Mouse (Mus musculus) cerebellum, adult 8-10 months (tissue): ENCODE data around the gene Defb23.
"Not testable (repeated sequence)": the region's sequence is repeated elsewhere in the genome, so short reads cannot be mapped to it uniquely, and the experiment has no call there.

ENCODE experiments used
- DNase-seq: peaks from one replicate; pipeline ENCODE4 v3.0.0; 2022

Defb23 gene

GRCm38 (mm10) chr2:152436983-152437860, 27.2 kb downstream of the Defb23 start:
- DNase-seq, result peak; percentile 87

- no peak for DNase-seq
Observed at GRCm38 (mm10) chr2:152436405-152436901, 28.0 kb downstream of the Defb23 start.

DNA sequence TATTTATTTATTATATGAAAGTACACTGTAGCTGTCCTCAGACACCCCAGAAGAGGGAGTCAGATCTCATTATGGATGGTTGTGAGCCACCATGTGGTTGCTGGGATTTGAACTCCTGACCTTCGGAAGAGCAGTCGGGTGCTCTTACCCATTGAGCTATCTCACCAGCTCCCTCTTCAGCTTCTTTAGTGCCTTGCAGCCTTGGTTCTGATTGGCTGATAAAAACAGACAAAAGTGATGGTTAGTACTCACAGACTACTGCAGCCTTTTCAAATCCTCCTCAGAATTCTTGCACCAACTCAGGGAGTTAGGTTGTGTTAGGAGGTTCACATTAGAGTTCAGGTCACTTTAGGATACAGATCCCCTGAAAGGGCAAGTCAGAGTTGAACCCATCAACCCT, 35.9 kb downstream of the Defb23 start:
- not testable (repeated sequence) for DNase-seq

GRCm38 (mm10) chr2:152427493-152427892, 36.9 kb downstream of the Defb23 start:
- no peak for DNase-seq

DNA sequence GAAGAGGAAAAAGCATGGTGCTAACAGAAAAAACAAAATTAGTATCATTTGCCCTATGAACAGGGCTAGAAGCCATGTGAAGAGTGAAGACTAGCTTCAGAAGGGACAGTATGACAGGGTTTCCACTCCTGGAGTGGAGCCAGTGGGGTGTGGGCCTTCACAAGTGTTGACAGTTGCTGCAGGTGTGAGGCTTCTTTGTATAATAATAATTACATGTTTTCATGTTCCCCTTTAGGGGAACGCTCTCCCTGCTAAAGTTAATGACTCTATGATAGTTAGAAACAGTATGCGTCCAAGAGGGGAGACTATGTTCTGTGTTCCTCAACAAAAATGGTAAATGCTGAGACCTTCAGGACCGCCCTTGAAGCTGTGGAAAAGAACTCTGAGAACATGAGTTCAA, 48.6 kb downstream of the Defb23 start:
- no peak for DNase-seq

- no peak for DNase-seq
Observed at GRCm38 (mm10) chr2:152415287-152415686, 49.1 kb downstream of the Defb23 start, which contains the start of gene 6820408C15Rik. Gene 6820408C15Rik (plus strand): TSS chr2:152415587.

- DNase-seq, result peak; percentile 85
Observed at GRCm38 (mm10) chr2:152414591-152415165, 49.7 kb downstream of the Defb23 start, which contains the start of gene Zcchc3. Gene Zcchc3 (minus strand): TSS chr2:152415027.

GRCm38 (mm10) chr2:152413765-152414584, 50.4 kb downstream of the Defb23 start:
- DNase-seq, result peak; percentile 51

- no peak for DNase-seq
Observed at GRCm38 (mm10) chr2:152413158-152413764, 51.2 kb downstream of the Defb23 start.

DNA sequence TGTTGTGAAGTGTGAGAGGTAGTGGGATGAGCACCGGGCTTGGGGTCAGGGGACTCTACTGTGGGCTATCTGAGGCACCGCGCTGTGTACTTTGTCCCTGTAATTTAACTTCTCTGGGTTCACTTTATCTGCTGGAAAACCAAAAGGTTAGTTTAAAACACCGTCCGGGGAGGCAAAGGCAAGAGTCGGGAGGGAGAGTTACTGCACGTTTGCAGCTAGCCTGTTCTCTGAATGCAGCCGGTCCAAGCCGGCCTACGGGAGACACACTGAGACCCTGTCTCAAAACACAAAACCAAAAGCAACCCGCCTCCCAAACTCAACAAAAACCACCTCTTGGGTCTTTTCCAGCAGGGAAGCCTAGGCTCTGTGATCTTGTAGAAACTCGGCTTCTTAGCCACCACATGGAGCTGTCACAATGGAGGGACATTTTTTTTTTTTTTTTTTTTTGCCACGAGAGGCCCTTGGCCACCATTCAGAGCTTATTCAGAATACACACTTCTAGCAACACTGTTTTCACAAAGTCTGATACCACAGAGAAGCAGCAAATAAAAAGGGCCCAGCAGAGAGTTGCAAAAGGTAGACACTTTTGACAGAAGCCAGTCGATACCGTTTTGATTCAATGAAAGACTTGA, 51.8 kb downstream of the Defb23 start:
- DNase-seq, result no peak

- DNase-seq, result no peak
Observed at GRCm38 (mm10) chr2:152411471-152411870, 52.9 kb downstream of the Defb23 start.

DNA sequence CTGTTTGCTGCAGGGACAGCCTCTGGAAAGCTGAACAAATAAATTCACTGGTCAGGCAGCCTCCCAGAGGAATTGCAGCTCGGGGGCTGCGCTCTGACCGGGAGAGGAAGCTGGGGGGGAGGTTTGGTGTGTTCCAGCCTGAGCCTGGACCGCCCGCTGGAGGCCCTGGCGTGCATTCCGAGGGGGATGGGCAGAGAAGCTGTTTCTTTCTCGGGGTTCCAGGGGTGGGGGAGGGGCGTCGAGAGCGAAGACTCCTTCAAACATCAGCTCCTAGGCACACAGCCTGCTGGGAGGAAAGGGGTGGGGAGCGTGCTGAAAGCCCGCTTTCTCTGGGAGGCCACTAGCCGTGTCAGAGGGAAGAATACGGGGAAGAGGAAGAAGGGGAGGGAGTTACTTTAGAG, 53.4 kb downstream of the Defb23 start:
- DNase-seq, result peak; percentile 63

- no peak for DNase-seq
Observed at GRCm38 (mm10) chr2:152409781-152410180, 54.6 kb downstream of the Defb23 start.
